In genomic region chr2:50296109-50296986, GRCm38 (mm10) we compare ENCODE assay signal across 8 mouse cellular contexts. TPM values are rescaled to one million over a fixed set of nuclear protein-coding genes. Genes with fewer than 3 reads are reported as not detected.
DNase-seq lines count a peak whose midpoint lies in the region; ATAC-seq and TF ChIP-seq lines count a peak whose summit lies in the region.

TSS of gene Mmadhc (minus strand) at chr2:50296801.

- H3K9me3 ChIP-seq in ES-Bruce4 (replicated peaks; ENCODE audit: control insufficient read depth, insufficient read depth, low read length, poor library complexity, severe bottlenecking): no peaks in the 10 kb centered on the region
- H3K9me3 ChIP-seq in forebrain, embryonic 12.5 days: no peaks in the 10 kb centered on the region
- H3K9me3 ChIP-seq in heart, postnatal 0 days (replicated peaks; ENCODE audit: control insufficient read depth, low read length): no peaks in the 10 kb centered on the region
- H3K9me3 ChIP-seq in neural tube, embryonic 15.5 days (replicated peaks): no peaks in the 10 kb centered on the region

- H3K36me3 ChIP-seq in ES-Bruce4 (ENCODE audit: control insufficient read depth, insufficient read depth, low read length, poor library complexity, severe bottlenecking): peaks cover under 1% of the 10 kb centered on the region; the same call in 1 of the 2 replicates
- H3K36me3 ChIP-seq in forebrain, embryonic 12.5 days (replicated peaks): peaks cover under 1% of the 10 kb centered on the region; the same call in 1 of the 2 replicates
- peaks cover under 1% of the 10 kb centered on the region for H3K36me3 ChIP-seq in heart, postnatal 0 days (replicated peaks; ENCODE audit: control insufficient read depth, insufficient read depth, low read length)
- peaks cover under 1% of the 10 kb centered on the region for H3K36me3 ChIP-seq in neural tube, embryonic 15.5 days

- under 1% methylated on average over 57 of the region's 58 CpGs for WGBS in forebrain, embryonic 12.5 days
- under 1% methylated on average over 55 of the region's 58 CpGs for WGBS in heart, postnatal 0 days
- WGBS in neural tube, embryonic 15.5 days: under 1% methylated on average over 58 of the region's 58 CpGs

- TF ChIP-seq EP300 in ES-Bruce4 (IDR thresholded peaks at IDR 0.05; ENCODE audit: insufficient read depth, low read depth, low read length): 0 out of 2 replicates have a peak, but pooled peaks have one; percentile 37
- TF ChIP-seq EP300 in heart, postnatal 0 days (IDR thresholded peaks at IDR 0.05; ENCODE audit: low read depth): peak; percentile 50; the same call in 1 of the 2 replicates

- ATAC-seq in forebrain, embryonic 12.5 days (ENCODE audit: low FRiP score): peak; percentile 97
- ATAC-seq in heart, postnatal 0 days (ENCODE audit: insufficient read depth, low read depth): peak; percentile 96
- peak; percentile 97 for ATAC-seq in neural tube, embryonic 15.5 days (ENCODE audit: low FRiP score)

- peak; percentile 30 for TF ChIP-seq POLR2A in ES-Bruce4 (IDR thresholded peaks at IDR 0.05; ENCODE audit: insufficient read depth, low read length)

- H3K27ac ChIP-seq in ES-Bruce4 (ENCODE audit: insufficient read depth, low read length): no peak within 1 kb of the TSS
- peak within 1 kb of the TSS; percentile 85 for H3K27ac ChIP-seq in forebrain, embryonic 12.5 days
- H3K27ac ChIP-seq in heart, postnatal 0 days (ENCODE audit: low read depth): peak within 1 kb of the TSS; percentile 98
- H3K27ac ChIP-seq in neural tube, embryonic 15.5 days (replicated peaks): peak within 1 kb of the TSS; percentile 91

- H3K27me3 ChIP-seq in ES-Bruce4 (ENCODE audit: control insufficient read depth, insufficient read depth, low read length, poor library complexity, severe bottlenecking): no peaks in the 10 kb centered on the region
- no peaks in the 10 kb centered on the region for H3K27me3 ChIP-seq in forebrain, embryonic 12.5 days
- no peaks in the 10 kb centered on the region for H3K27me3 ChIP-seq in heart, postnatal 0 days (ENCODE audit: control insufficient read depth, insufficient read depth, low read length)
- no peaks in the 10 kb centered on the region for H3K27me3 ChIP-seq in neural tube, embryonic 15.5 days (replicated peaks)

- peak within 1 kb of the TSS; percentile 78 for H3K4me3 ChIP-seq in ES-Bruce4 (ENCODE audit: low read depth, low read length)
- H3K4me3 ChIP-seq in forebrain, embryonic 12.5 days (replicated peaks): peak within 1 kb of the TSS; percentile 89
- H3K4me3 ChIP-seq in heart, postnatal 0 days (ENCODE audit: low read depth, low read length): peak within 1 kb of the TSS; percentile 71
- H3K4me3 ChIP-seq in neural tube, embryonic 15.5 days (replicated peaks): peak within 1 kb of the TSS; percentile 65

- peak within 1 kb of the TSS; percentile 72 for H3K4me2 ChIP-seq in forebrain, embryonic 12.5 days
- peak within 1 kb of the TSS; percentile 82 for H3K4me2 ChIP-seq in heart, postnatal 0 days (ENCODE audit: low read depth, low read length)
- H3K4me2 ChIP-seq in neural tube, embryonic 15.5 days: peak within 1 kb of the TSS; percentile 70

- DNase-seq in c-Kit-positive CD71-positive TER-119-positive erythroid progenitor cells, embryonic 14.5 days (ENCODE audit: low spot score): peak; percentile 90
- peak; percentile 96 for DNase-seq in heart, postnatal 0 days (ENCODE audit: low spot score)
- peak; percentile 95 to 97 for DNase-seq in kidney, postnatal 4 days
- peak; percentile 94 to 95 for DNase-seq in lung, adult 18-20 months
- peak; percentile 95 for DNase-seq in testis, postnatal 14 days (ENCODE audit: low spot score)

- H3K9ac ChIP-seq in ES-Bruce4 (ENCODE audit: low read depth, poor library complexity, severe bottlenecking): peak within 1 kb of the TSS; percentile 73
- H3K9ac ChIP-seq in forebrain, embryonic 12.5 days: peak within 1 kb of the TSS; percentile 82
- peak within 1 kb of the TSS; percentile 85 for H3K9ac ChIP-seq in heart, postnatal 0 days (replicated peaks; ENCODE audit: low read depth, low read length)
- peak within 1 kb of the TSS; percentile 81 for H3K9ac ChIP-seq in neural tube, embryonic 15.5 days (replicated peaks)

- no peak for TF ChIP-seq CTCF in ES-Bruce4 (IDR thresholded peaks at IDR 0.05; ENCODE audit: low read depth, low read length)
- TF ChIP-seq CTCF in heart, postnatal 0 days (IDR thresholded peaks at IDR 0.05; ENCODE audit: low read depth): no peak

- no peaks in the 10 kb centered on the region for H3K4me1 ChIP-seq in ES-Bruce4 (ENCODE audit: control insufficient read depth, insufficient read depth, low read length)
- peaks cover 18% of the 10 kb centered on the region for H3K4me1 ChIP-seq in forebrain, embryonic 12.5 days
- peaks cover 30% of the 10 kb centered on the region for H3K4me1 ChIP-seq in heart, postnatal 0 days (ENCODE audit: control insufficient read depth, insufficient read depth)
- H3K4me1 ChIP-seq in neural tube, embryonic 15.5 days: peaks cover 29% of the 10 kb centered on the region

RNA-seq across cellular contexts. Expression of gene Mmadhc, which starts in this region (rescaled TPM):
- 88.0 and 89.8 TPM in 2 replicates for polyA plus RNA-seq in ES-Bruce4 (2011; ENCODE audit: insufficient read depth, insufficient read length, low read depth, missing spikeins)
- 145 and 152 TPM in 2 replicates for polyA plus RNA-seq in forebrain, embryonic 12.5 days (2016; fragmentation: Nextera tagmentation; extraction: Ambion mirVana)
- total RNA-seq in heart, postnatal 0 days (2014; rRNA removed; ENCODE audit: low replicate concordance): 138 and 159 TPM in 2 replicates
- 171 and 180 TPM in 2 replicates for polyA plus RNA-seq in heart, postnatal 0 days (2015; fragmentation: Nextera tagmentation; extraction: Ambion mirVana)
- polyA plus RNA-seq in neural tube, embryonic 15.5 days (2015; fragmentation: Nextera tagmentation; extraction: Ambion mirVana): 139 and 145 TPM in 2 replicates
